In the genomic region with DNA sequence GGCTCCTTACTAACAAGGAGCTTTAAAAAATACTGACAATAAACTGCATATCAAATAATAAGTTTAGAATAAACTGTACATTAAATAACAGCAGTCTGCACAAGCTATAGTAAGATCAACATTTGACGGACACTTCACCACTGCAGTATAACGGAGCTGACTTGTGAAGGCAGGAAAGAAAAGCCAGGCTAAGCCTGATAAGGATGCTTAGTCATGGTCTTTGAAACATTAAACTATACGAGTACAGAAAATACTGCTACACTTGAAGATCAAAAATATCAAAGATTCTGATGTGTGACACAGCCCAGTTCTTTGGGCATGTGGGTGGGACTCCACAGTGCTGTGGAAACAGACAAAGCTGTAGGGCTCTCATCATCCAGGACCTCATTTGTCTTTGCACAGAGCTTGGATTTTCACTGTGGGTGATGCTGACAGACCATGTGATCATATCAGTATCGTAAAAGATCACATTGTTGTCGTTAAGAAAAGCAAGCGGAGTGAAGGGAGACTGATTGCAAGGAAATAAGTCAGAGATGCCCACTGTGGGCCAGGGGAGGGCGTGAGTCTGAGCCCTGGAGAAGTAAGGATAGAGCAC, we compare ENCODE assay signal across 25 mouse cellular contexts.
DNase-seq lines count a peak whose midpoint lies in the region; ATAC-seq and TF ChIP-seq lines count a peak whose summit lies in the region.
"Had no signal": no experiment of that assay in that cellular context is flagged by ENCODE, and none has a peak within 500 bp of the region (broad histone marks: within the 10 kb centered on the region; RNA-seq: fewer than 3 reads in every experiment).

No protein-coding gene starts in this region.

- ATAC-seq in heart, embryonic 11.5 days (replicated peaks; ENCODE audit: insufficient number of reproducible peaks, low FRiP score, low TSS enrichment): no peak
- ATAC-seq in liver, embryonic 13.5 days (ENCODE audit: low read depth): peak; percentile 31
- ATAC-seq in liver, postnatal 0 days: no peak
- ATAC-seq: CD4-positive, CD25-positive, alpha-beta regulatory T cell, adult 4 months; forebrain, embryonic 14.5 days; intestine, embryonic 15.5 days; lung, postnatal 0 days had no signal

- H3K27ac ChIP-seq in heart, embryonic 11.5 days (ENCODE audit: low read depth, low read length): no peak overlapping the region
- no peak overlapping the region for H3K27ac ChIP-seq in liver, embryonic 13.5 days
- no peak overlapping the region for H3K27ac ChIP-seq in liver, postnatal 0 days (ENCODE audit: low read depth)
- H3K27ac ChIP-seq: embryonic facial prominence, embryonic 15.5 days; heart, adult 2 months; hindbrain, embryonic 13.5 days; intestine, embryonic 15.5 days; limb, embryonic 10.5 days had no signal

- H3K4me1 ChIP-seq in heart, embryonic 11.5 days (ENCODE audit: control insufficient read depth, insufficient read depth, low read length): peaks cover 5% of the 10 kb centered on the region; the same call in 1 of the 2 replicates
- H3K4me1 ChIP-seq in liver, embryonic 13.5 days (replicated peaks): peaks cover 10% of the 10 kb centered on the region; the same call in 1 of the 2 replicates
- no peaks in the 10 kb centered on the region for H3K4me1 ChIP-seq in liver, postnatal 0 days (ENCODE audit: insufficient read depth)
- H3K4me1 ChIP-seq: hindbrain, embryonic 13.5 days had no signal

- 53% methylated on average over 7 of the region's 7 CpGs for WGBS in heart, embryonic 11.5 days (ENCODE audit: insufficient replicate concordance)
- WGBS in liver, embryonic 13.5 days (ENCODE audit: insufficient replicate concordance): 26% methylated on average over 7 of the region's 7 CpGs
- 54% methylated on average over 7 of the region's 7 CpGs for WGBS in liver, postnatal 0 days (ENCODE audit: insufficient replicate concordance)

- no peaks in the 10 kb centered on the region for H3K9me3 ChIP-seq in heart, embryonic 11.5 days (replicated peaks; ENCODE audit: control insufficient read depth, low read length)
- H3K9me3 ChIP-seq in liver, embryonic 13.5 days (replicated peaks): no peaks in the 10 kb centered on the region
- H3K9me3 ChIP-seq in liver, postnatal 0 days (ENCODE audit: low read length): no peaks in the 10 kb centered on the region
- H3K9me3 ChIP-seq: embryonic facial prominence, embryonic 15.5 days; hindbrain, embryonic 13.5 days; intestine, embryonic 15.5 days; limb, embryonic 10.5 days had no signal

- no peaks in the 10 kb centered on the region for H3K27me3 ChIP-seq in heart, embryonic 11.5 days (ENCODE audit: control insufficient read depth, insufficient read depth, low read length)
- no peaks in the 10 kb centered on the region for H3K27me3 ChIP-seq in liver, embryonic 13.5 days
- H3K27me3 ChIP-seq in liver, postnatal 0 days (ENCODE audit: insufficient read depth, low read length): no peaks in the 10 kb centered on the region
- H3K27me3 ChIP-seq: embryonic facial prominence, embryonic 15.5 days; hindbrain, embryonic 13.5 days; intestine, embryonic 15.5 days had no signal

- TF ChIP-seq CTCF in liver, postnatal 0 days (IDR thresholded peaks at IDR 0.05; ENCODE audit: low read depth): no peak

- no peaks in the 10 kb centered on the region for H3K36me3 ChIP-seq in heart, embryonic 11.5 days (ENCODE audit: control insufficient read depth, insufficient read depth, low read length)
- H3K36me3 ChIP-seq in liver, embryonic 13.5 days: no peaks in the 10 kb centered on the region
- H3K36me3 ChIP-seq in liver, postnatal 0 days (replicated peaks; ENCODE audit: insufficient read depth, low read length): no peaks in the 10 kb centered on the region
- H3K36me3 ChIP-seq: embryonic facial prominence, embryonic 15.5 days; hindbrain, embryonic 13.5 days; intestine, embryonic 15.5 days; limb, embryonic 10.5 days had no signal

- peak; percentile 49 for DNase-seq in heart, adult 11 months
- DNase-seq in liver, embryonic 13.5 days: no peak
- no peak for DNase-seq in liver, postnatal 0 days
- peak; percentile 53 for DNase-seq in 416B (ENCODE audit: low read depth)
- DNase-seq in c-Kit-positive CD71-positive TER-119-negative erythroid progenitor cells, embryonic 14.5 days (ENCODE audit: low read depth): peak; percentile 8
- no peak for DNase-seq in adrenal gland, adult 8-10 months
- DNase-seq in lung, postnatal 25 days (ENCODE audit: low spot score): no peak
- DNase-seq: adrenal gland, adult 2 months; cerebellum, adult 8-10 months; cerebellum, postnatal 36 days; gastrocnemius, postnatal 10 days; heart, adult 2 months; heart, postnatal 10 days; kidney, adult 8-10 months; kidney, postnatal 14 days; liver; thymus, postnatal 14 days had no signal

- H3K4me3 ChIP-seq in heart, embryonic 11.5 days (ENCODE audit: low read depth, low read length): no peak overlapping the region
- no peak overlapping the region for H3K4me3 ChIP-seq in liver, embryonic 13.5 days (replicated peaks)
- no peak overlapping the region for H3K4me3 ChIP-seq in liver, postnatal 0 days (ENCODE audit: low read depth, low read length)
- H3K4me3 ChIP-seq: embryonic facial prominence, embryonic 15.5 days; heart, adult 2 months; hindbrain, embryonic 13.5 days; intestine, embryonic 15.5 days; limb, embryonic 10.5 days had no signal

- no peak for TF ChIP-seq EP300 in liver, postnatal 0 days (IDR thresholded peaks at IDR 0.05; ENCODE audit: low read depth)

- H3K4me2 ChIP-seq in heart, embryonic 11.5 days: no peak overlapping the region
- no peak overlapping the region for H3K4me2 ChIP-seq in liver, embryonic 13.5 days
- H3K4me2 ChIP-seq in liver, postnatal 0 days (ENCODE audit: low read depth, low read length): no peak overlapping the region
- H3K4me2 ChIP-seq: embryonic facial prominence, embryonic 15.5 days; hindbrain, embryonic 13.5 days; intestine, embryonic 15.5 days had no signal

- H3K9ac ChIP-seq in heart, embryonic 11.5 days (ENCODE audit: low read depth, low read length): no peak overlapping the region
- H3K9ac ChIP-seq in liver, embryonic 13.5 days: no peak overlapping the region
- H3K9ac ChIP-seq in liver, postnatal 0 days (replicated peaks): no peak overlapping the region
- H3K9ac ChIP-seq: embryonic facial prominence, embryonic 15.5 days; hindbrain, embryonic 13.5 days; intestine, embryonic 15.5 days had no signal

Comparison
In these comparisons a context has a peak if more than half of its experiments do, and no peak if none do; other contexts are left out.
1. DNase-seq: peak in heart, adult 11 months (single experiment), 416B (single experiment) and c-Kit-positive CD71-positive TER-119-negative erythroid progenitor cells, embryonic 14.5 days (single experiment); none in liver, embryonic 13.5 days (single experiment), liver, postnatal 0 days (single experiment), adrenal gland, adult 8-10 months (single experiment) and lung, postnatal 25 days (single experiment).